Mouse (Mus musculus): Measurements from ENCODE around the gene Lclat1. TPM values are rescaled to one million over a fixed set of nuclear protein-coding genes. Genes with fewer than 3 reads are reported as not detected.

Lclat1 gene
- polyA plus RNA-seq, 1 experiment from 2014 or later, result 11.9 TPM

DNA sequence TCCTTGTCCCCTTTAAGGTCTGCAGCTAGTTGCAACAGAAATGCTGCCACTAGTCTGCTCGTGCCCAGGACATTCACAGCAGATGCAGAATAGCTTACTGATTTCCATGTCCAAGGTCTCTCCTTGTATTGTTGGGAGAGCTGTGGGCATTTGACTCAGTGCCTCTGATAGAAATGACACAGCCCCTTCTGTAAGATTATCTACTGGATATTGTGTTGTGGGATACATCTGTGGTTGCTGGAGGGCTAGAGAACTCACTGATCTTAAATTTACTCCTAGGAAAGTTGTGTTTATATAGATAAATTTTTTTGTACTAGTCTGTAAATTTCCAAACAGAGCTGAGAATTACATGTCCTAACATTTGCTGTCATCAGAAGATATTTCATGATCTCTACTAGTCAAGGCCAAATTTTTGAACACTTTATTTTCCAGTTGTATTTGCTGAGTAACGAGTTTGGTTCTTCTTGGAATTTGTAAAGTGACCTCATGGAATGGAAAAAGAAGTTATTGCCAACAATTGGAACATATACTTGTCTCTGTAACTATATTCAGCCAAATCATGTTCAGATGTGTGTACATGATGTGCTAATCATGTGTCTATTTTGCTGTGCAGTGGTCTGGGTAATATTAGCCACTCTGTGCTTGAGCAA lies 87.4 kb downstream of the Lclat1 start:
- no peak for ATAC-seq (ENCODE audit: low FRiP score, low read depth)
- H3K9me3 ChIP-seq, result no peaks in the 10 kb centered on the region
- no peaks in the 10 kb centered on the region for H3K4me1 ChIP-seq
- no peak overlapping the region for H3K4me2 ChIP-seq (replicated peaks)
- H3K4me3 ChIP-seq, result no peak overlapping the region
- no peak overlapping the region for H3K9ac ChIP-seq
- no peak overlapping the region for H3K27ac ChIP-seq
- 85% methylated on average over 2 of the region's 2 CpGs for WGBS
- no peaks in the 10 kb centered on the region for H3K27me3 ChIP-seq (replicated peaks)
- no peaks in the 10 kb centered on the region for H3K36me3 ChIP-seq

- Histone ChIP-seq H3K4me3 (no peak overlapping the region), H3K27ac (no peak overlapping the region), H3K9ac (no peak overlapping the region), H3K9me3 (no peaks in the 10 kb centered on the region), H3K4me2 (replicated peaks) (no peak overlapping the region), H3K36me3 (no peaks in the 10 kb centered on the region), H3K27me3 (replicated peaks) (no peaks in the 10 kb centered on the region), H3K4me1 (no peaks in the 10 kb centered on the region)
- 92% methylated on average over 1 of the region's 1 CpGs for WGBS
- ATAC-seq (ENCODE audit: low FRiP score, low read depth), result no peak
Measured at GRCm38 (mm10) chr17:73196139-73196538, 88.4 kb downstream of the Lclat1 start.

- Histone ChIP-seq H3K4me1 (no peaks in the 10 kb centered on the region), H3K27ac (no peak overlapping the region), H3K4me3 (no peak overlapping the region), H3K9ac (no peak overlapping the region), H3K9me3 (0 out of 2 replicates have a peak, but pooled peaks cover 2% of the 10 kb centered on the region), H3K36me3 (no peaks in the 10 kb centered on the region), H3K27me3 (replicated peaks) (no peaks in the 10 kb centered on the region), H3K4me2 (replicated peaks) (no peak overlapping the region)
- WGBS, result 85% methylated on average over 1 of the region's 1 CpGs
- no peak for ATAC-seq (ENCODE audit: low FRiP score, low read depth)
Measured at GRCm38 (mm10) chr17:73197724-73198123, 89.9 kb downstream of the Lclat1 start.

GRCm38 (mm10) chr17:73199387-73199786 lies 91.6 kb downstream of the Lclat1 start:
- Histone ChIP-seq H3K36me3 (no peaks in the 10 kb centered on the region), H3K4me3 (no peak overlapping the region), H3K27me3 (replicated peaks) (no peaks in the 10 kb centered on the region), H3K27ac (no peak overlapping the region), H3K9ac (no peak overlapping the region), H3K4me2 (replicated peaks) (no peak overlapping the region), H3K4me1 (no peaks in the 10 kb centered on the region), H3K9me3 (0 out of 2 replicates have a peak, but pooled peaks cover 3% of the 10 kb centered on the region)
- no peak for ATAC-seq (ENCODE audit: low FRiP score, low read depth)

GRCm38 (mm10) chr17:73200380-73200779 lies 92.6 kb downstream of the Lclat1 start:
- 79% methylated on average over 1 of the region's 1 CpGs for WGBS

GRCm38 (mm10) chr17:73203642-73204332 lies 96.0 kb downstream of the Lclat1 start:
- Histone ChIP-seq H3K4me1 (no peaks in the 10 kb centered on the region), H3K4me3 (no peak overlapping the region), H3K9me3 (0 out of 2 replicates have a peak, but pooled peaks cover 3% of the 10 kb centered on the region), H3K27me3 (replicated peaks) (no peaks in the 10 kb centered on the region), H3K4me2 (replicated peaks) (no peak overlapping the region), H3K36me3 (no peaks in the 10 kb centered on the region), H3K9ac (no peak overlapping the region), H3K27ac (no peak overlapping the region)
- 92% methylated on average over 15 of the region's 15 CpGs for WGBS
- ATAC-seq (ENCODE audit: low FRiP score, low read depth), result no peak

More at GRCm38 (mm10) chr17:73200380-73200779, 92.6 kb downstream of the Lclat1 start:
- H3K27me3 ChIP-seq (replicated peaks), result no peaks in the 10 kb centered on the region
- no peak overlapping the region for H3K27ac ChIP-seq
- H3K4me3 ChIP-seq, result no peak overlapping the region
- H3K36me3 ChIP-seq, result no peaks in the 10 kb centered on the region
- H3K4me1 ChIP-seq, result no peaks in the 10 kb centered on the region
- 0 out of 2 replicates have a peak, but pooled peaks cover 3% of the 10 kb centered on the region for H3K9me3 ChIP-seq
- no peak overlapping the region for H3K9ac ChIP-seq
- no peak for ATAC-seq (ENCODE audit: low FRiP score, low read depth)
- H3K4me2 ChIP-seq (replicated peaks), result no peak overlapping the region

DNA sequence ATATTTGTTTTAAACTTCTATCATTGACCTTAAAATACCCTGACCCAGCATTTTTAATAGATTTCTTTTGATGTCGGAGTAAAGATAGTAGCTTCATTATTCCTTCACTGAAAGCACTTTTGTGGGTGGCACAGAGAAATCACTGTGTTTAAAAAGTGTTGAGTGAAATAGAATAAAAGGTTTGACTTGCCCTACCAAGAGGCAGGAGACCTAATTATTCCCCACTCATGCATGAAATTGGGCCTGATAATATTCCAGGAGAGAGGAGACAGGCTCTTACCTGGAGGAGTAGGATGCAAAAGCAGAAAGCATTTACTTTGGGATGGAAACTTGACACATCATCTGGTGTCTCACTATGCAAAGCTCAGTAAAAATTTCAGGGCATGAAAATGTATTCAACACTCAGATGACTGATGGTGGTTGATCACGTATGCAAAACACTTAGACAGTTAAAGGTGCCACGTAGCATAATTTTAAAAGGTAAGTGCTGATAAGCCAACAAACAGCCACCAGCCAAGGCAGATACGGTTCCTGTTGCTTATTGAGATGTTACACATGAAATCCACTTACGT lies 103.3 kb downstream of the Lclat1 start:
- Histone ChIP-seq H3K4me1 (no peaks in the 10 kb centered on the region), H3K4me3 (no peak overlapping the region), H3K27ac (no peak overlapping the region), H3K9me3 (no peaks in the 10 kb centered on the region), H3K4me2 (replicated peaks) (no peak overlapping the region), H3K36me3 (no peaks in the 10 kb centered on the region), H3K27me3 (replicated peaks) (no peaks in the 10 kb centered on the region), H3K9ac (no peak overlapping the region)
- no peak for ATAC-seq (ENCODE audit: low FRiP score, low read depth)
- WGBS, result 83% methylated on average over 5 of the region's 5 CpGs

- H3K27me3 ChIP-seq (replicated peaks), result no peaks in the 10 kb centered on the region
- no peak overlapping the region for H3K4me2 ChIP-seq (replicated peaks)
- H3K36me3 ChIP-seq, result no peaks in the 10 kb centered on the region
- no peak overlapping the region for H3K9ac ChIP-seq
- no peaks in the 10 kb centered on the region for H3K9me3 ChIP-seq
- WGBS, result 80% methylated on average over 3 of the region's 3 CpGs
- no peak for ATAC-seq (ENCODE audit: low FRiP score, low read depth)
- H3K4me1 ChIP-seq, result no peaks in the 10 kb centered on the region
- H3K27ac ChIP-seq, result no peak overlapping the region
- no peak overlapping the region for H3K4me3 ChIP-seq
Measured at GRCm38 (mm10) chr17:73212754-73213153, 105.0 kb downstream of the Lclat1 start.

DNA sequence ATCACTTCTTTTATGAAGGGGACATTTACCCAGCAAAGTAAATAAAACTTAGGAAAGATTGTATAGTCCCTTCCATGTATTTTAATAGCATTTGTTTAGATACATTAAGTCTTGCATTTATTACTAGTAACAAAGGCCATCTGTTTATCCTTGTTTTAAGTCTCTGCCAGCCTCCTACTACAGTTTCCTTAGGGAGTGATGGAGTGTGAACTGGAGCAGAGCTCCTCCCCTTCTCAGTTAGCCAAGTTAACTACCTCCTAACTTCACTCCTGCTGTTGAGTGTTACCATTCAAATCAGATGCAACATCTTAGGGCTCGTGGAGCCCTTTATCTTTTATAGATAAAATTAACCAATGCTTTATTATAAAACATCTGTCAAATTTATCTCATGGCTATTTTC lies 105.4 kb downstream of the Lclat1 start:
- ATAC-seq (ENCODE audit: low FRiP score, low read depth), result no peak
- Histone ChIP-seq H3K36me3 (no peaks in the 10 kb centered on the region), H3K9me3 (no peaks in the 10 kb centered on the region), H3K9ac (no peak overlapping the region), H3K4me3 (no peak overlapping the region), H3K27ac (no peak overlapping the region), H3K4me2 (replicated peaks) (no peak overlapping the region), H3K27me3 (replicated peaks) (no peaks in the 10 kb centered on the region), H3K4me1 (no peaks in the 10 kb centered on the region)
- 87% methylated on average over 1 of the region's 1 CpGs for WGBS

GRCm38 (mm10) chr17:73213677-73214076 lies 105.9 kb downstream of the Lclat1 start:
- H3K9me3 ChIP-seq, result no peaks in the 10 kb centered on the region
- no peak overlapping the region for H3K4me3 ChIP-seq
- H3K27me3 ChIP-seq (replicated peaks), result no peaks in the 10 kb centered on the region
- no peak overlapping the region for H3K4me2 ChIP-seq (replicated peaks)
- no peaks in the 10 kb centered on the region for H3K4me1 ChIP-seq
- no peak for ATAC-seq (ENCODE audit: low FRiP score, low read depth)
- H3K9ac ChIP-seq, result no peak overlapping the region
- no peak overlapping the region for H3K27ac ChIP-seq
- H3K36me3 ChIP-seq, result no peaks in the 10 kb centered on the region
- WGBS, result 69% methylated on average over 2 of the region's 2 CpGs

GRCm38 (mm10) chr17:73217274-73217673 lies 109.5 kb downstream of the Lclat1 start:
- ATAC-seq (ENCODE audit: low FRiP score, low read depth), result no peak
- H3K27ac ChIP-seq, result no peak overlapping the region
- H3K9me3 ChIP-seq, result no peaks in the 10 kb centered on the region
- WGBS, result 85% methylated on average over 3 of the region's 3 CpGs
- no peaks in the 10 kb centered on the region; the same call in 1 of the 2 replicates for H3K4me1 ChIP-seq
- no peaks in the 10 kb centered on the region for H3K27me3 ChIP-seq (replicated peaks)
- H3K4me3 ChIP-seq, result no peak overlapping the region
- H3K4me2 ChIP-seq (replicated peaks), result no peak overlapping the region
- H3K9ac ChIP-seq, result no peak overlapping the region
- H3K36me3 ChIP-seq, result no peaks in the 10 kb centered on the region

- no peak for ATAC-seq (ENCODE audit: low FRiP score, low read depth)
- H3K4me2 ChIP-seq (replicated peaks), result no peak overlapping the region
- H3K27ac ChIP-seq, result no peak overlapping the region
Measured at GRCm38 (mm10) chr17:73220746-73221145, 113.0 kb downstream of the Lclat1 start.

More at GRCm38 (mm10) chr17:73220746-73221145, 113.0 kb downstream of the Lclat1 start:
- WGBS, result 76% methylated on average over 7 of the region's 7 CpGs
- Histone ChIP-seq H3K9me3 (no peaks in the 10 kb centered on the region), H3K4me3 (no peak overlapping the region), H3K36me3 (no peaks in the 10 kb centered on the region), H3K9ac (no peak overlapping the region), H3K4me1 (peaks cover 10% of the 10 kb centered on the region), H3K27me3 (replicated peaks) (no peaks in the 10 kb centered on the region)

Data from neural tube, embryonic 12.5 days (tissue).